Mouse (Mus musculus) neural tube, embryonic 15.5 days (tissue): ENCODE results near the gene Usp15. TPM values are rescaled to one million over a fixed set of nuclear protein-coding genes. Genes with fewer than 3 reads are reported as not detected.

Source experiments
- ATAC-seq: fragments of 200-750 bp; cut with Nextera tagmentation; 2 replicates; pipeline ENCODE4 v1.8.0; 2017; ENCODE audit warnings: mild to moderate bottlenecking, moderate TSS enrichment, moderate library complexity; ENCODE audit not compliant: low FRiP score
- H3K27ac ChIP-seq: fragments of 300-500 bp; sonication (generic); replicated peaks from 2 replicates; pipeline ENCODE4 v1.5.1; 2015; ENCODE audit warnings: mild to moderate bottlenecking, inconsistent platforms
- H3K27me3 ChIP-seq: fragments of 300-500 bp; sonication (generic); replicated peaks from 2 replicates; pipeline ENCODE4 v1.6.1; 2015; ENCODE audit warnings: inconsistent platforms
- H3K36me3 ChIP-seq: fragments of 300-500 bp; sonication (generic); 2 replicates; pipeline ENCODE4 v1.6.1; 2015; ENCODE audit warnings: inconsistent platforms
- H3K4me1 ChIP-seq: fragments of 300-500 bp; sonication (generic); 2 replicates; pipeline ENCODE4 v1.6.1; 2015; ENCODE audit warnings: inconsistent platforms
- H3K4me2 ChIP-seq: fragments of 300-500 bp; sonication (generic); 2 replicates; pipeline ENCODE4 v1.6.1; 2015; ENCODE audit warnings: inconsistent platforms, mild to moderate bottlenecking, moderate library complexity
- H3K4me3 ChIP-seq: fragments of 300-500 bp; sonication (generic); replicated peaks from 2 replicates; pipeline ENCODE4 v1.5.1; 2015; ENCODE audit warnings: mild to moderate bottlenecking, inconsistent platforms
- H3K9ac ChIP-seq: fragments of 300-500 bp; sonication (generic); replicated peaks from 2 replicates; pipeline ENCODE4 v1.6.1; 2015; ENCODE audit warnings: mild to moderate bottlenecking, inconsistent platforms
- H3K9me3 ChIP-seq: fragments of 300-500 bp; sonication (generic); replicated peaks from 2 replicates; pipeline ENCODE4 v1.6.1; 2016; ENCODE audit warnings: inconsistent platforms
- WGBS: fragments of 180-500 bp; shearing (Covaris S2); methylation state at CpG from one replicate; pipeline ENCODE4 v1.1.7; 2015; ENCODE audit warnings: mixed read lengths; 5-methylcytosine and 5-hydroxymethylcytosine counted together
- polyA plus RNA-seq: library from polyadenylated mRNA; unstranded; fragments of >200 nt; fragmentation: Nextera tagmentation; extraction: Ambion mirVana; gene quantifications from 2 replicates; pipeline ENCODE4 v1.2.1, GENCODE M21; 2015

Usp15 gene
- polyA plus RNA-seq, 1 experiment from 2014 or later = 68.7 TPM

DNA sequence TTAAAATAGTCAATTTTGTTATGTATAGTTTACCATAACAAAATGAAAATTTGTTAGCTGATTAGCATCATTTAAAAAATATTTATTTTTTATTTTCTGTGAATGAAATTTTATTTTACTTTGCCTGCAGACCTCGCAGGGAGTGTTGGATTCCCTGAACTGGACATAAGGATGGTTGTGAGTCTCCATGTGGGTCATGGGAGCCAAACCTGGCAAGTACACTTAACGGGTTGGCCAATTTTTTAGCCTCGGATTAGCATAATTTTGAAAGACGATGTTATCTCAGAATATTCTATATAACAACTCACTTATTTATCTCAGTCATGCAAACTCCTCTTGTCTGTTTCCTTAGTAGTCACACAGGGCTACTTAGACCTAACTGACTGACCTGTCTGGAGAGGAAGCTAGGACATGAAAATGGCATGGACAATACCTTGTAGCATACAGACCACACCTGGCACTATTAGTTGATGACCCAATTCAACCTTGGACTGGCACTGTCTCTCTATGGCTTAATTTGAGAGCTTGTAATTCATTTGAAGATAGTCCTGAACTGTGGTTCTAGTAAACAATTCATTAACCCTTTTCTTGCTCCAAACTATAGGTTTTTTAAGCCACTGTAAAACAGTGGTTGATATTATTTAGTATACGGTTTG is 54.3 kb downstream of the Usp15 start:
- Histone ChIP-seq H3K27me3 (no peaks in the 10 kb centered on the region), H3K4me1 (peaks cover 4% of the 10 kb centered on the region; the same call in 1 of the 2 replicates), H3K4me2 (no peak overlapping the region), H3K4me3 (no peak overlapping the region), H3K27ac (no peak overlapping the region), H3K9ac (no peak overlapping the region), H3K9me3 (no peaks in the 10 kb centered on the region), H3K36me3 (peaks cover 19% of the 10 kb centered on the region)
- ATAC-seq = no peak
- WGBS = 94% methylated on average over 5 of the region's 5 CpGs

DNA sequence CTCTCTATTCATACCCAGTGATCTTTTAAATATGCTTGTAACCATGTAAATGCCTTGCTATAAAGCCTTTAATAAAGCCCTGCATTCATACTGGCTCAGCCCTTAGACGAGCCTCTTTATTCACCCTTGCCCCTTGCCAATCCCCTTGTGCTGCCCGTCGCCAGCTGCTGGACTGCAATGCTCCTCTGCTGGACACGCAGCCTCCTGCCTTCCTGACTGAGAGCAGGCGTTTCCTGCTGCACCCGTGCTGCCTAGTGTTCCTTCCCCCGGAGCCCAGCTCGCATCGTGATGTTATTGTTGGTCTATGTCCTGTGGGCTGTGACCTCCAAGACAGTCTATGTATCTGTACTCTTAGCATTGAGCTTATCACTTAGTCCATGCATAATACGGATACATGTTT is 61.0 kb downstream of the Usp15 start:
- Histone ChIP-seq H3K9me3 (no peaks in the 10 kb centered on the region), H3K36me3 (peaks cover 29% of the 10 kb centered on the region), H3K4me1 (no peaks in the 10 kb centered on the region), H3K27me3 (no peaks in the 10 kb centered on the region), H3K4me2 (no peak overlapping the region), H3K9ac (no peak overlapping the region), H3K27ac (no peak overlapping the region), H3K4me3 (no peak overlapping the region)
- ATAC-seq = no peak
- 48% methylated on average over 10 of the region's 10 CpGs for WGBS

DNA sequence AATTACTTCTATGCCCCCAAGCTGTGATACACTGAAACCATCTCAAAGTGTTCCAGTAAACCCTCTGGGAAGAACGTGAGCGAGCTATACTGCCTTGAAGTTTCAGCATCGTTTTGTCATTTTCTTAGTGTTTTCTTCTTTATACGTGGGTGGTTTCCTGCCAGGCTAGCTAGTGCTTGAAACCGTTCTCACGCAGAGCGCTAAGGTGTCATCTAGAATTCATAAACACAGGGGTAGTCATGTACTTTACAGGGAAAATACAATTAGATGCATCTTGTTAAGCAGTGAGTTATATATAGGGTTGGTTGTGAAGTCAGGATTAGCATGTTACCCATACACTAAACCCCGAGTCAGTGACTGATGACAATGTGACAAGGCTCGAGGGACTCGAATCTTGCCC is 65.3 kb downstream of the Usp15 start:
- Histone ChIP-seq H3K27me3 (no peaks in the 10 kb centered on the region), H3K9me3 (no peaks in the 10 kb centered on the region), H3K4me2 (no peak overlapping the region), H3K4me3 (no peak overlapping the region), H3K36me3 (peaks cover 48% of the 10 kb centered on the region), H3K4me1 (no peaks in the 10 kb centered on the region), H3K27ac (no peak overlapping the region), H3K9ac (no peak overlapping the region)
- ATAC-seq = no peak
- WGBS = 90% methylated on average over 10 of the region's 10 CpGs

DNA sequence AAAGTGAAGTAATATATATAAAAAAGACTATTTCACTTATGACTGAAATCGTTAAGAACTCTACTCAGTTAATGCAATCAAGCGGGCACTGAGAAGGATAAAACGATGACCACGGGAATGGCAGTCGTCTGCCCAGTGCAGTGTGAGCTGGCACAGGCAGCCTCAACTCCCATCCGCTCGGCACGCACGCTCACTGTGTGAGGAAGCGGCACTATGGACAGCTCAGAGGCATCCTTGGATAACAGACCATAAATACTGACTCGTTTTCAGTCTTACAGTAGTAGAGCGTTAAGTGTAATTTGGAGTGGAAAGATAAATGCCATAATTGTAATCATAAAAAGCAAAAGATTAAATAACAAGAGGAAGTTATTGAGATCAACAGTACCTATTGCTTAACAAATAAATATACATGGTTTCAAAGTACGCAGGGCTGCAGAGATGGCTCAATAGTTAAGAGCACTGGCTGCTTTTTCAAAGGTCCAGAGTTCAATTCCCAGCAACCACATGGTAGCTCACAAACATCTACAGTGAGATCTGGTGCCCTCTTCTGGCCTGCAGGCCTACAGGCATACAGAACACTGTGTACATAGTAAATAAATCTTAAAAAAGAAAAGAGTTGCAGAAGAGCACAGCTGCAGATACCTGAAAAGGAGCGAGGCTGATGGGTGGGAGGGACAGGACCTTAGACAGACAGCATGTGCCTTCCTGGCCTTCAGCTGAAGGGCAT is 76.0 kb downstream of the Usp15 start:
- no peaks in the 10 kb centered on the region for H3K9me3 ChIP-seq
- no peak overlapping the region for H3K4me3 ChIP-seq
- H3K9ac ChIP-seq = no peak overlapping the region
- WGBS = 90% methylated on average over 14 of the region's 14 CpGs
- no peaks in the 10 kb centered on the region for H3K4me1 ChIP-seq
- no peak for ATAC-seq
- H3K27ac ChIP-seq = no peak overlapping the region
- peaks cover 76% of the 10 kb centered on the region for H3K36me3 ChIP-seq
- H3K27me3 ChIP-seq = no peaks in the 10 kb centered on the region
- H3K4me2 ChIP-seq = no peak overlapping the region

DNA sequence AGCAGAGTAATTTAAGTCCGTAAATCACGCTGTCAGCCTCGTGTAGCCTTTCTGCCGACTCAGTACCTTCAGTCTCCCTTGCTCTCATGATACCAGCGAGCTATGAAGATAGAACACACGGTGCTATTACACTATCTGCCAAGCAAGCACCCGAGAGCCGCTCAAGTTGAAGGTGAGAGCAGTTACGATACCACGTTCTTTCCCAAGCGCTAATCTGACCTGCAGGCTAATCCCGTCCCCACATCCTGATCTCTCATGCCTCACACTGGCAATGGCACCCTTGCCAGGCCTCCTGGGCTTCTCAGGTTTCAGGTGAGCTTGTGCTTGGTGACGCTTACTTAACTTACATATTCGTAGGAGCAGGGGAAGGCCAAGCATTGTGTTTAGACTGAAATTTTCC is 79.9 kb downstream of the Usp15 start:
- Histone ChIP-seq H3K36me3 (peaks cover 70% of the 10 kb centered on the region), H3K27ac (no peak overlapping the region), H3K27me3 (no peaks in the 10 kb centered on the region), H3K4me1 (no peaks in the 10 kb centered on the region), H3K4me2 (no peak overlapping the region), H3K9me3 (no peaks in the 10 kb centered on the region), H3K9ac (no peak overlapping the region), H3K4me3 (no peak overlapping the region)
- ATAC-seq = no peak
- WGBS = 84% methylated on average over 14 of the region's 14 CpGs

DNA sequence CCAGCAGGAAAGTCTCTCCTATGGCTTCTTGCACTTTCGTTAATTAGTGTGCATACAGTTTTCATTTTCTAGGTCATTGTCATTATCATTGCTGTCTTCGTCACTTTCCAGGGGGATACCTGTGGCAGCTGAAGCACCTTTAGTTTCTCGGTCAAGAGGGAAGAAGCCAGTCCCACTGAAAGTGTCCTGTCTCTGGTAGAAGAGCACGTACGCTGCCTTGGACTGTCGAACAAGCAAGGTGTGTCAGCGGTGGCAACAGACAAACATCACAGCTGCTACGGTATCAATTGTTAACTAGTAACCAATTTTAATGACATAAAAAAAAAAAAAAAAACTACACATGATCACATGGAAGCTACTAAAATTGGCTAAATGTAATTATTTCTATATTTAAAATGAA is 83.3 kb downstream of the Usp15 start:
- H3K9me3 ChIP-seq = no peaks in the 10 kb centered on the region
- no peak for ATAC-seq
- no peak overlapping the region for H3K4me3 ChIP-seq
- peaks cover 60% of the 10 kb centered on the region for H3K36me3 ChIP-seq
- 95% methylated on average over 8 of the region's 8 CpGs for WGBS
- no peaks in the 10 kb centered on the region for H3K4me1 ChIP-seq
- no peak overlapping the region for H3K4me2 ChIP-seq
- no peak overlapping the region for H3K9ac ChIP-seq
- no peaks in the 10 kb centered on the region for H3K27me3 ChIP-seq
- no peak overlapping the region for H3K27ac ChIP-seq

DNA sequence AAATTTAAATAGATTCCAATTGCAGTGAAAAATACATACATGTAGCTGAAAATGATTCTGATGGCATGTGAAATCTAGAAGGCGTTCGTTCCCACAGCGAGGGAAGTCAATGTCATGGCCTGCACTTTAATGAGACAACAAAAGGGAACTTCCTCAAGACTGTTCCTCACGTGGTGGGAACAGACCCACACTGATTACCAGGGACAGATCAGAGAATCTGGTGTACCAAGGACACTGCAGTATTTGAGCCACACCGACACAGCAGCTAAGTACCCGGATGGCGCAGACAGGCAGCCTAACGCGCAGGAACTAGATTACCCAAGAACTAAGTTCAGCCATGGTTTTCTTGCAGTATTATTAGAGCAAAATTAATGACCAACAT is 84.0 kb downstream of the Usp15 start:
- ATAC-seq = no peak
- Histone ChIP-seq H3K4me3 (no peak overlapping the region), H3K9me3 (no peaks in the 10 kb centered on the region), H3K27me3 (no peaks in the 10 kb centered on the region), H3K36me3 (peaks cover 55% of the 10 kb centered on the region), H3K9ac (no peak overlapping the region), H3K27ac (no peak overlapping the region), H3K4me1 (no peaks in the 10 kb centered on the region), H3K4me2 (no peak overlapping the region)
- WGBS = 92% methylated on average over 9 of the region's 9 CpGs

DNA sequence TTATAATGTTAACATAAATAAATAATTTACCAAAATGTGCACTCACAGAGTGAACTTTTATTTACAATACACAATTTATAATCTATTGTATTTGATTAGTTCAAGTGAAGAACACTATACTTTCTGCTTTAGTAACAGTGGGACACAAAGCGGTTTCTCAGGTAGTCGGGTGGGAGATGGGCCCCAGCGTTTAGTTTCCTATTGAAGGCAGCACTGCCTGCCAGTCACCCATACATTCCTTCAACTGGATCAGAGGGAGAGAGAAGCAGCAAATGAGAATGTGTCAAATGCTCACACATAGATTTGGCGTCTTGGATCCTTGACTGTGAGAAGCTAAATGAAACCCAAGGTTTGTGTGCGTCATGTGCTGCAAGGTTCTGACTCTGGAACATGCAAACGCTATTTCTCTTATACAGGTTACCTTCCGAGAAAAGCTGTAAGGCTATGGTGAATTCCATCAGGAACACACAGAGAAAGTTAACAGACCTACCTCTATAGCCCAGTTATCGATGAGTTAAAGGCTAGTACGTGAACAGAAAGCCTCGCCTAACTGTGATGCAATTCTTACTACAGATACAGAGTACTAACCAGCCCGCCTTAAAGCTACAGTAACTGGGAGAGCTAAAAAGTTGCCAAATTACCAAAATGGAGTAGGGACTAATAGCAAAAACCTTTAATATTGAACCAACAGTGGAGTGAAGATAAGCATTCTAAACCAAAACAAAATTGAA is 84.6 kb downstream of the Usp15 start:
- no peaks in the 10 kb centered on the region for H3K4me1 ChIP-seq
- 88% methylated on average over 11 of the region's 11 CpGs for WGBS
- peaks cover 53% of the 10 kb centered on the region for H3K36me3 ChIP-seq
- no peaks in the 10 kb centered on the region for H3K9me3 ChIP-seq
- H3K9ac ChIP-seq = no peak overlapping the region
- H3K4me2 ChIP-seq = no peak overlapping the region
- H3K27ac ChIP-seq = no peak overlapping the region
- H3K4me3 ChIP-seq = no peak overlapping the region
- no peak for ATAC-seq
- H3K27me3 ChIP-seq = no peaks in the 10 kb centered on the region

DNA sequence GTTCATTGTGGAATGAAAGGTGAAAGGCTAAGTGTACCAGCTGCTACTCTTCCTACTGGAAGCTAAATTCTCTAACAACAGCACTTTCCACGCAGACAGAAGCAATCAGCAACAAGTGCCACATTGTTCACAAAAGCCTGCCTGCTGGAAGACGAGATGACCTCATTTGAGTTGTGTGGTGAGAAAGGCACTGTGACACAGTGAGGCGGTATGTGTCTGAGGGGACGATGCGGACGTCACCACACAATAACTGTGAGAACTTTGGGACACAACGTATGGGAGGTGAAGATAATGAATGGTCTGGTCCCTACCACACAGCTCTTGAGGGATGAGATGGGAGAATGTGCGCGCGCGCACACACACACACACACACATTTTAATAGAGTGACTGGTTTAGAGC is 86.2 kb downstream of the Usp15 start:
- H3K9me3 ChIP-seq = no peaks in the 10 kb centered on the region
- H3K27me3 ChIP-seq = no peaks in the 10 kb centered on the region
- no peak overlapping the region for H3K4me2 ChIP-seq
- no peaks in the 10 kb centered on the region for H3K4me1 ChIP-seq
- H3K4me3 ChIP-seq = no peak overlapping the region
- ATAC-seq = no peak
- peaks cover 37% of the 10 kb centered on the region for H3K36me3 ChIP-seq
- 69% methylated on average over 11 of the region's 11 CpGs for WGBS
- no peak overlapping the region for H3K27ac ChIP-seq
- no peak overlapping the region for H3K9ac ChIP-seq

DNA sequence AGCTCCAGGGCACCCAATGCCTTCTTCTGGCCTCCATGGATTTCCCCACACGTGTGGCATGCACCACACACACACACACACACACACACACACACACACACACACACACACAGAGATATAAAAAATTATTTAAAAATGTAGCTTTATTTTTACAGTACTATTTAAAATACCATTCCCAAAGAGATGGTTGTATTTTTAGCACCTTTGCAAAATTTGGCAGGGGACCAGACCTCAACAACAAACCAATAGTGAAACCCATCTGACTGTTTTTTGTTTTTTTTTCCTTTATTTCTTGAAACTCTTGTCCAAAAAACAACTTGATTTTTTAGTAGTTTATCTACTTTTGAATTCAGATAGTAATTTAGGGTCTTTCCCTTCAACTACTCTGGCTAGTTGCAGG is 88.3 kb downstream of the Usp15 start:
- Histone ChIP-seq H3K4me1 (no peaks in the 10 kb centered on the region), H3K27ac (no peak overlapping the region), H3K9ac (no peak overlapping the region), H3K4me3 (no peak overlapping the region), H3K36me3 (peaks cover 22% of the 10 kb centered on the region), H3K4me2 (no peak overlapping the region), H3K27me3 (no peaks in the 10 kb centered on the region), H3K9me3 (no peaks in the 10 kb centered on the region)
- 92% methylated on average over 1 of the region's 1 CpGs for WGBS
- ATAC-seq = no peak

DNA sequence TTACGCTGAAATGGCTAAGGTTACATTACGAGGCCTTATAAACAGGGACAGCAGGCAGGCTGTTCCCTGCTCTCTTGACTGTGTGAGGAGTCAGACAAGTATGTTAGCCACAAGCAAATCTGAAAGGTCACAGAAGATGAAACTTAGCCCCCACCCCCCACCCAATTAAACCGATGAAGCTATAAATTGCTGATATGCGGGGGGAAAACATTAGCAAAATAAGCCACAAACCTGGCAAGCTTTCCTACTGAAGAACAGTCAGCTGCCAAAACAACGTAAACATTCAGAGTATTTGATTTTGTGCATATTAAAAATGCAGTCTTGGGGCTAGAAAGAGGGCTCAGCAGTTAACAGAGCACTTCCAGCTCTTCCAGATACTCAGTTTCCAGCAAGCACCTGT is 88.7 kb downstream of the Usp15 start:
- H3K27me3 ChIP-seq = no peaks in the 10 kb centered on the region
- 88% methylated on average over 5 of the region's 5 CpGs for WGBS
- H3K4me2 ChIP-seq = no peak overlapping the region
- H3K4me1 ChIP-seq = no peaks in the 10 kb centered on the region
- no peak overlapping the region for H3K9ac ChIP-seq
- H3K36me3 ChIP-seq = peaks cover 22% of the 10 kb centered on the region
- no peak for ATAC-seq
- H3K27ac ChIP-seq = no peak overlapping the region
- H3K9me3 ChIP-seq = no peaks in the 10 kb centered on the region
- H3K4me3 ChIP-seq = no peak overlapping the region

DNA sequence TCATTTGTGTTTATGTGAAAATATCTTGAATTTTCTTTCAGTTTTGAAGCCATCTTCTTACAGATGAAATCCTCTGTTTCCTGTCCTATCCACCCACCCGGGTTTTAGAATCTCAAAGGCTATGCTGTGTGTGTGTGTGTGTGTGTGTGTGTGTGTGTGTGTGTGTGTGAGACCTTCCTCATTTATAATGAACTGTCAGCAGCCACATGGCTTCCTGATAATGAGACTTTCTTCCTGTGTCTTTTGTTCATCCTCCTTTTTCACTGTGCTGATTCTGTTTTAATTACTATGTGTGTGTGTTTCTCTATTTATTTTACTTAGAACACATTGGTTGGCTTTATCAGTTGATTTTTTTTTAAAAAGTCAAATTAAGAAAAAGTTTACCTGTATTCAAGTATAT is 95.5 kb downstream of the Usp15 start:
- Histone ChIP-seq H3K4me3 (no peak overlapping the region), H3K4me1 (no peaks in the 10 kb centered on the region), H3K9ac (no peak overlapping the region), H3K9me3 (no peaks in the 10 kb centered on the region), H3K27me3 (no peaks in the 10 kb centered on the region), H3K4me2 (no peak overlapping the region), H3K27ac (no peak overlapping the region), H3K36me3 (no peaks in the 10 kb centered on the region)
- WGBS = 95% methylated on average over 1 of the region's 1 CpGs
- ATAC-seq = no peak
